Mouse (Mus musculus): ENCODE results near the gene Tulp2.

The Tulp2 gene

DNA sequence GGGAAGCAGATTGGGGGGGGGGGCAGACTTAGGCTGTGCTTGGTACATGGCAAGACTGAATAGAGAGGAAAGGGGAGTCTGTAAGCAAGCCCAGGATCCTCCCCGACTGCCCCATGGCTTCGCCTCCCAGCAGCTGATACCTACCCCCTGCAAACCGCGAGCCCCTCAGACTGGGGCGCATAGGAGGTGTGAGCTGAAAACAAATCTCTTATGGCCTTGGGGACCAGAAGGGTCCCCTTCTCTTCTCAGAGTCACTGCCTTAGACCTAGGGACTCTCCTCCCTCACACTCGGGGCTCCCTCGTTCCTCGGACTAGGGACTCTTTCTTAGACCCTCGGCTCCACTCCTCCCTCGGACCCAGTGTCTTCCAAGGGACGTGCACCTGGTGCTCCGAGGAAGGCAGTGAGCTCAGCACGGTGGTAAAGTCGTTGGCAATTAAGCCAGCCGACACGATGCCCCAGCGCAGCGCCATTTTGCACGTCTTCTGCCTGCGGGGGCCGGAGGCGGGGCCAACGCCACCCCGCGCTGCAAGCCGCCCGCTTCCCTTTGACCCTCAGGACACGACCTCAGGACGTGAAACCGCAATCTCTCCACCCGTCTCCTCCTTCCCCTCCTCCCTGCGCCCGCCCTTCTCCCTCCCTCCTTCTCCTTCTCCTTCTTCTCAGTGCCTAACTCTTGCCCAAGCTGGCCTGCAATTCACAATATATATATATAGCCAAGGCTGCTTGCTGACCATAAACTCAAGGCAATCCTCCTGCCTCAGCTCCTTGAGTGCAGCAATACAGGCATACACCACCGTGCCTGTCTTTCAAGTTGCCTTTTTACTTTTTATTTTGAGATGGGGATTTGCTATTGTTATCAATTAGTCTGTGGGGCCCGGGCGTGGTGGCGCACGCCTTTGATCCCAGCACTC is 6.9 kb downstream of the Tulp2 start, which contains the start of gene Dhdh:
Gene Dhdh, minus strand, starts transcription at position 513 of the 912 bp plus-strand sequence.
- peak; percentile 31 for DNase-seq (ENCODE audit: low spot score)

DNA sequence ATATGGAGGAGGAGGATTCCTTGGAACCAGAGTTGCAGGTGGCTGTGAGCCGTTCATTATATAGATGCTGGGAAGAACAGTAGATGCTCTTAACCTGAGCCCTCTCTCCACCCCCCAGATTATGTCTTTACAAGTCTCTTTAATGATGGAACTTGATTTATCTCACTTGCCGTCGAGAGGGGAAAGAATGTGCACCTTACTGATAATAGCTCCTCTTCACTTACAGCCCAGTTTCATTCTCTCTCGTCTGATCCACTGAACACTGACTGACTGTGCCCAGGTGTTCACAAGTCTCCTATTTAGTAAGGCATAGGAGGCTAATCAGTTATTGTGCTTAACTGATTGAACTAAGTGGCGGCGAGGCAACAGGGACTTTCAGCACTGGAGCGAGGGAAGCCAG is 7.9 kb downstream of the Tulp2 start:
- no peak for DNase-seq (ENCODE audit: low spot score)

DNA sequence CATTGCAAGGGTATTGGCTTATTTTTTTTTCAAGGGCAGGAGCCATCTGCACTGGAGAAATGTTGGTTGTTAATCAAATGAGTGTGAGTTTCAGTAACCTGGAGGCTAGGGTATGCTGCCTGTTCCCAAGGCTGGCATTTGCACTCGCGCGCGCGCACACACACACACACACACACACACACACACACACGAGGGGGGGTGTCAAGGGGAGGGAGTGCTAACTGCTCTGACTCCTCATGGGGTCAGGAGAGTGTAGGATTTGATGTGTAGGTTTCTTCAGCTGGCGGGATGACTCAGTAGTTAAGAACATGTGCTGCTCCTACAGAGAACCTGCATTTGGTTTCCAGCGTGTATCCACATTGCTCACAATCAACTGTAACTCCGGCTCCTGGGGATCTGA is 9.1 kb downstream of the Tulp2 start:
- no peak for DNase-seq (ENCODE audit: low spot score)

DNA sequence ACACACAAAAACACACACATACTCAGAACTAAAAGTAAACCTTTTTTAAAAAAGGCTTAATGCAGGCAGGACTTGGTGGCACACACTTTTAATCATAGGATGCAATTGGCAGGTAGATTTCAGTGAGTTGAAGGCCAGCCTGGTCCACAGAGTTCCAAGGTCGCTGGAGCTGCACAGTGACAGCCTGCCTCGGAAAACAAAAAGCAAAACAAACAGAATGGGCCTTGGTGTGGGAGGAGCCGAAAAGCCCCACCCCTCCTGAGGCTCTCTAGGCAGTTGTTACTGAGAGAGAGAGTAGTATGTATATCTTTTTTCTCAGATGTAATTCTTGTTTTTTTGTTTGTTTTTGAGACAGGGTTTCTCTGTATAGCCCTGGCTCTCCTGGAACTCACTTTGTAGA is 9.6 kb downstream of the Tulp2 start:
- DNase-seq (ENCODE audit: low spot score): no peak

DNA sequence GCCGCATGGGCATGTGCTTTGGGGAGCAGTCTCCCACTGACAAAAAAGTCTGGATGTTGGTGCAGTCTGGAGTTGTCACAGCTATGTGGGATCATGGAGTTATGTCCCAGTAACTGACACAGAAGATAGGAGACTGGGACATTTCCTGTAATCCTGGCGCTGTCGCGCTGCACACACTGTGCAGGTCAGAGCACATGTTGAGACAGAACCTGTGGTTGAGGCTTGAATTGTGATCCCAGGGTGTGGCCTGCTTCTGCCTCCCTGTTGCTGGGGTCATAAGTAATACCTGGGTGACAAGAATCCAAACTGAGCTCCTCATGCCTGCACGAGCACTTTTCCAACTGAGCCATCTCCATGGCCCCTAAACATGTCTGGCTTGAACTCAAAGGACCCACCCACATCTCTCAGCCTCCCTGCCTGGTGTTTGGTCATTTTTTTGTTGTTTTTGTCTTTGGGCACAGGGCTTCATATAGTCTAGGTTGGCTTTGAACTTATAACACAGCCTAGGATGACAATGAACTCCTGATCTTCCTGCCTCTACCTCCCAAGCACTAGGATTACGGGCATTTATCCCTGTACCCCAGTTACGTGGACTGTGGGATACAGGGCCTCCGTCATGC is 10.7 kb downstream of the Tulp2 start:
- DNase-seq (ENCODE audit: low spot score): no peak

DNA sequence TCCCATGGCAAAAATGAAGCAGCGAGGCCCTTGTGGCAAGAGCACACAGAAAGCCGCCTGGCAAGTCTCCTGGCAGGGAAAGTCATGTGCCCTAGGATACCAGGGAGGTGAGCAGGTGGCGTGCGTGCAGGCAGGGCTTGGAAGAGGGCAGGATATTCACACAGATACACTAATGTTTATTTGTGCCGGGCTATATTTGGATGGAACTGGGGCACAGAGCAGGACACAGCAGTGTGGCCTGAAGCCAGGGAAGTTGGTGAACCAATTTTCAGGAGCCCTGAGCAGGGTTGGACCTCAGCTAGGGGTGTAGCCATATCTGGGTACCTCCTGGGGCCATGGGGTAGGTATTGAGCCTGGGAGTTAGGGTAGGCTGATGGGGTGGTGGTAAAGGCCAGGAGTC is 11.3 kb downstream of the Tulp2 start:
- DNase-seq (ENCODE audit: low spot score): no peak

DNA sequence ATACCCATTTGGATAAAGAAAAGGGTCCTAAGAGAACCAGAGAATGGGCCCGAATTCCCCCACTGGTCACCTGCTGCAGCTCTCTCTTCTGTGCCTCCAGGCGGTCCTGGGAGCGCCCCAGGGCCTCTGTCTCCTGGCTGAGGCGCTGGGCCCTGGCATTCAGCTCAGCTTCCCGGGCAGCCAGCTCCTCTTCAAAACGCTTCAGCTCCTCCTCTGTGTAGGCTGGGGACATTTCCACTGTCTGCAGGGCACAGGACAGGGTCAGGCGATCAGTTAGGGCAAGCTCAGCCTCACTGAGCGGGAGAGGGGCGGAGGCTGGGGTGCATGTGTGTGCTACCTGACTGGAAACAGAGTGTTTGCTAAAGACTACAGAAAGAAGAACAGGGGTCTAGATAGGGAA is 12.9 kb downstream of the Tulp2 start:
- DNase-seq (ENCODE audit: low spot score): no peak

DNA sequence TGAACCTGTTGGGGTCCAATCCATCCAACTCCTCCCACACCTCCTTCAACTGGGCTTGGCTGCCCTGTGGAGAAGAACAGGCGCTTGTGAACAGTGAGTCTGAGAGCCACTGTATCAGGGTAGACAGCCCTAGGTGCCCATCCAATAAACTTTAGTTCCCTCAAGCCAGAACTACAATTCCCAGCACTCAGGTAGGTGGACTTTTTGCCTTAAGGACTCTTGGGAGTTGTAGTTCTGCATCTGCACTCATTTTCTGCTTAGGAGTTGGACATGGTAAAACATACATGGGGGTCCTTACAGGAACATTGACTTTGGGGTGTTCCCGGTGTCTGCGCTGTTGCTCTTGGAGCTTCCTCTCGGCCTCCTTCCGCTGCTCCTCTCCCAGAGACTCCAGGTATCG is 16.8 kb downstream of the Tulp2 start:
- no peak for DNase-seq (ENCODE audit: low spot score)

DNA sequence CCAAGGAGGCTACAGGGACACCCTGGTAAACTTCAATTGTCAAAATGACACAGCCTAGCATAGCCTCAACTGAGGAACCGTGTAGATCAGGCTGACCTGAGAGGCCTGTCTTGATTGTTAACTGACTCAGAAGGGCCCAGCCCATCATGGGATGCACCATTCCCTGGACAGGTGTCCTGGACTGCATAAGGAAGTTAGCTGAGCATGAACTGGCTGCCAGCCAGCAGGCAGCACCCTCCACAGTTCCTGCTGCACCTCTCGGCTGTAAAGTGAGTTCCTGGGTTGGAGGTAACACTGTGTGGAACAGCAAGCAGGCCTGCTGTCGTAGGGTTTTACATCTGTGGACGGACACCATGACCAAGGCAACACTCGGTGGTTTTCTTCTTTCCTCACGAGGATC is 25.9 kb downstream of the Tulp2 start:
- no peak for DNase-seq (ENCODE audit: low spot score)

DNA sequence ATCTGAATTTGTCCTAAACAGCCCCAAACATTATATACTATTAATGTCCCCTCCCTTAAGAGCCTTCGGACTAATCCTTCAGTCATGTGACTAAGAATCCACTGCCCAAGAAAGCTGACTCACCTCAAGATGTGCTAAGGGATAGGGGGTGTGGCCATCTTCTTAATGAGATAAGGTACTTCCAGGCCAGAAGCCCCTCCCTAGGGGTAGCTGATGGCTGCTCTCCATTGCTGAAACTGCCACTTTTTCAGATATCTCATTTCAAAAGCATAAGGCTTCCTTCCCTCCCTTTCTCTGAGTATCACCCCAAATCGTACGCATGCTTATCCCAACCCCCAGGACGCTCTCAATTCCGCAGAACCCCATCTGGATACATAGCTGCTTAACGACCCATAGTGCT is 26.9 kb downstream of the Tulp2 start:
- DNase-seq (ENCODE audit: low spot score): no peak

DNA sequence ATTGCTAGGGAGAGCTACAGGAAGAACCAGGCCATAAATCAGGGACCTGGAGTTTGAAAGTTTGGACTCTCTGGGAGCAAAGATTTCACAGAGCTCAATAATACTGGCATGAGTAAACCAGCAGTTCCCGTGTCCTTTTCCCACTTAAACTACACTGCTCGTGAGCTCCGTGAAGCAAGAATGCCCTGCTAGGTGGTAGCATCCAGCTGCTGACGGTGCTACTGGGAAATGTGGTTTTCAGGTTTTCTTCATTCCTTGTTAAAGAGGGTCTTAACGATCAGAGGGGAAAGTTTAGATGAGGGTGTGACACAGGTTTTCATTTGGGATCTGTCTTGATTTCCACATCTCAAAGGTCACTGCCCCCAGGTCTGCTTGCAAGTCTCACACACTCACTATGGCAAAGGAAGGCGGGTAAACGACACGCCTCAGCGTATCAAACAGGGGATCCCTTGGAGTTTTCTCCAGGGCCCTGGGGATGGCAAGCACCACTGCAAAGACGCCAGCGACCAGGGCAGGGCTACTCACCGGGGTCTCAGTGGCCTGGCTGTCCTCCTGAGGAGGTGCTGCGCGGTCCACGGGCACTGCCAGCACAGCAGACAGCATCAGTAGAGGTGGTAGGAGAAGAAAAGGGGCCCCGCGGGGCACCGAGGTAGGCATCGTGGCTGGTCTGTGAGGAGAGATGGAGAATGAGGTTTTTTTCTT is 27.7 kb downstream of the Tulp2 start:
- DNase-seq (ENCODE audit: low spot score): no peak

DNA sequence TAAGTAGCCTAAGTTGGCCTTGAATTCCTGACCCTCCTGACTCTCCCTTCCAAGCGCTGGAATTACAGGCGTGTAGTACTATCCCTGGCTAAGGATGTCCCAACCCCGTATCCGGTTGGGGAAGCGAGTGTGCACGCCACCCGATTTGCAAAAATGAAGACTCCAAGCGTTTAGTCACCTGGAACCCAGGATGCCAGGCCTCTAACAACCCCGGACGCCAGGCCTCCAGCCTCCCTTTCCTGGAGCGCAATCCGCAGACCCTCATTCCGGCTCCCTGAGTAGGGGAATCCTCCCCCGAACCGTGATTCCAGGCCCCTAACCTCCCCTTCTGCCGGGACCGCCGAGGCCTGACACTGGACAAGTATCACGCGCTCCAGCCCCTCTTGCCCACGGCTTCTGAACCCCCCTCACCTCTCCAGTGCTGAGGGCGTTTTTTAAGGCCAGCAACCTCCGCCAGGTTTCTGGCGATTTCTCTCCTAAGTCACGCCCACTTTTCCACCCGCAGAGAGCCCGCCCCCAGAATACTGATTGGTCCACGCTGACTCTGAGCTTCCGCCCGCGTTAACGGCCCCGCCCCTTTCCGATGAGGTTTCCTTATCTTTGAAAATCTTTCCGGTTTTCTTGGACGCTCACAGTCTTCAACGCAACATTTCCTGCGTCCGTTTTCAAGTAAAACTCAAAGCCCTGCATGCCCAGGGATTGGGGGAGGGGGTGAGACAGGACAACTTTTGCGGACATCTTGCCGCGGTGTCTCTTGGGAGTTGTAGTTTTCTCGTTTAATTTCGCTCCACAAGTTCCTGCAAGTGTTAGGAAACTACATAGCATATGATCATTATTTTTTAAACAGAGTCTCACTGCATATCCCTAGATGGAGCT is 28.5 kb downstream of the Tulp2 start, which contains the start of gene Nucb1:
Gene Nucb1, minus strand, starts transcription at position 495 of the 876 bp plus-strand sequence.
- DNase-seq (ENCODE audit: low spot score): peak; percentile 92

DNA sequence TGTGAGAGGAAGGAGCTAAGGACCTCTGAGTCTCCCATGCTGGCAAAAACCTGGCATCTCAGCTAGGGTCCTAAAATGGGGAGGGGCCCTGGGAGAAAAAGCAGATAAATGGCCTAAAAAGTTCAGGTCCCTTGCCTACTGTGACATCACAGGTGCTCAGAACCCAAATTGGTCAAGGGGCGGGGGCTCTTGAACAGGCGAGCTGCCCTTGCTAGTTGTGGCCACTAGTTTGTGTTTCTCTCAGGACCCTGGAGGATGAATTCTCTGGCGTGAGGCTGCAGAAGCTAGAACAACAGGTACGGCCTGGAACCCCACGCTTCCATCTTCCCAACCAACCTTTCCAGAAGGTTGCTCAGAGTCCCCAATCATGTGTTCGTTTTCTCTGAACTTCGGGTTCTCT is 32.7 kb downstream of the Tulp2 start:
- no peak for DNase-seq (ENCODE audit: low spot score)

DNA sequence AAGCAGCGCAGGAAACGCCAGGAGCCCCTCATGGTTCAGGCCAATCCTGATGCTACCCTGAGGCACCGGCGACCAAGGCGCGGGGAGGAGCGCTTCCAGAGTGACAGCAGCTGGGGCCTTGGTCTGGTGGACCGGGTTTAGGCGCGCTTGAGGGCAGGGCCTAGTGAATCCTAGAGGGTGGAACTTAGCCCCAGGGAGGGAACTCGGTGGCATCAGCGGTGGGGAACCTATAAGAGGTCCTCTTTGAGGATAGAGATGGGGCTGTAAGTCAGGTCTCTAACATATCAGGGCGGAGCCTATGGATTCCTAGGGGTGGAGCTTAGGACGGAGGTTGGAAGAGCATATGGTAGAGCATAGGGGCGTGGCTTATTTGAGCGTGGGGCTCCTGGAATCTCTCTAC is 33.8 kb downstream of the Tulp2 start:
- no peak for DNase-seq (ENCODE audit: low spot score)

DNA sequence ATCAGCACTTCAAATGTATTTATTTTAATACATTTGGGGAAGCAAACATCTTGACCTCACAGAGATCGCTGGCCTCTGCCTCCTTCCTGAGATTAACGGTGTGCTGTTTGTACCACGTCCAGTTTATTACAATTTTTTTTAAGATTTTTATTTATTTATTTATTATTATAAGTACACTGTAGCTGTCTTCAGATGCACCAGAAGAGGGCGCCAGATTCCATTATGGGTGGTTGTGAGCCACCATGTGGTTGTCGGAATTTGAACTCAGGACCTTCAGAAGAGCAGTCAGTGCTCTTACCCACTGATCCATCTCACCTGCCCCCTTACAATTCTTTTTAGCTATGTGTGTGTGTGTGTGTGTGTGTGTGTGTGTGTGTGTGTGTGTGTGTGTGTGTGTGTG is 35.2 kb downstream of the Tulp2 start:
- peak; percentile 8 for DNase-seq (ENCODE audit: low spot score)

DNA sequence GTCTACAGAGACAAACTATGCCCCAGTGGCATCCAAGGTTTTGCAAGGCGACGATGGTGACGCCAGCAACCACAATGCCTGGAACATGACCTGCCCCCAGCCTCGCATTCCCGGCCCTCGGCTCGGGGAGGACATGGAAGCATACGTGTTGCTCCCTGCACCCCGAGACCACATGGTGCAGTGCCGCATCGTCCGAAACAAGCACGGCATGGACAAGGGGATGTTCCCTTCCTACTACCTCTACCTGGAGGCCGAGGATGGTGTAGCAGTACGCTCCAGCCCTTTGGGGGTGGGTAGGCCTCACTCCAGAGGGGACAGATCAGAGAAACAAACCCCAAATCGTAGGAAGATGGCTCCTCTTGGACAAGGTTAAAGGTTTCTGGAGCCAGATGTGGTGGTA is 36.9 kb downstream of the Tulp2 start:
- no peak for DNase-seq (ENCODE audit: low spot score)

DNA sequence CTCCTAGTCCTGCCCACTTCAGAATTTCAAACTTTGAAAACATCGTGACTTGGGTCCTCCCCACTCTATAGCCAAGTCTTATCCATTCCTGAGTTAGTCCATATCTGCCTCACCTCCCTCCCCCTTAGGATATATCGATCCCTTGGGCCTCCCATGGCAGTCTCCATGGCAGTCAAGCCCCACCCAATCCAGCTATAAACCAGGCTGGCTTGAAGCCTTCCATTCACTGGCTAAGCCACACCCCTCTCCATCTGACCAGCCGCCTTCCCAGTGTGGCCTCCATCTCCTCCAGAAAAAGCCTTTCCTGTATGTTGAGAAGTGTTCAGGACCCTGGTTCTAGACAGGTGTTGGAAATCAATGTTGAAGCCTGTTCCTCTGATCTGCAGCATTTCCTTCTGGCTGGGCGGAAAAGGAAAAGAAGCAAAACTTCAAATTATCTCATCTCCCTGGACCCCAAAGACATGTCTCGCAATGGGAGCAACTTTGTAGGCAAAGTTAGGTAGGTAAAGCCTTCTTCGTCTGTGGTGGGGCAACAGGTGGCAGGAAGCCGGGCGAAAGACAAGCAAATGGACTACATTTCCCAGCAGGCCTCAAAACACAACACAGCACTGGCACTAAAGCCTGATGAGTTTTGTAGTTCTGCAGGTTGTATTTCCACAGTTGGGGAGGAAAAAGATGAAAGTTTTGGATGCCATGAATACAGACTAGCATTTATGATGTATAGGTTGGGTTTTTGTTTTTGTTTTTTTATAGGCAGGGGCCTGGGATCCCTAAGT is 37.9 kb downstream of the Tulp2 start:
- peak; percentile 65 for DNase-seq (ENCODE audit: low spot score)

DNA sequence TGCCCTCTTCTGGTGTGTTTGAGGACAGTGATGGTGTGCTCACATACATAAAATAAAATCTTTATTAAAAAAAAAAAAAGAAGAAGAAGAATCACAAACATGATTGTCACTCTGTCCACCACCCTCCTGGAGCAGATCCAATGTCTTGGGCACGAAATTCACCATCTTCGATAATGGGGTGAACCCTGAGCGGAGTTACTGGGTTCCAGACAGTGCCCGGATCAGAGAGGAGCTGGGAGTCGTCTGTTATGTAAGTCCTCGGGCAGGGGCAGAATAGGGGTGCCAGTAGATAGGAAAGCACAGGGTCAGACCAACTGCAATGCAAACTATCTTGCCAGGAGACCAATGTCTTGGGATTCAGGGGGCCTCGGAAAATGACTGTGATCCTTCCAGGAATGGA is 38.9 kb downstream of the Tulp2 start:
- no peak for DNase-seq (ENCODE audit: low spot score)

DNA sequence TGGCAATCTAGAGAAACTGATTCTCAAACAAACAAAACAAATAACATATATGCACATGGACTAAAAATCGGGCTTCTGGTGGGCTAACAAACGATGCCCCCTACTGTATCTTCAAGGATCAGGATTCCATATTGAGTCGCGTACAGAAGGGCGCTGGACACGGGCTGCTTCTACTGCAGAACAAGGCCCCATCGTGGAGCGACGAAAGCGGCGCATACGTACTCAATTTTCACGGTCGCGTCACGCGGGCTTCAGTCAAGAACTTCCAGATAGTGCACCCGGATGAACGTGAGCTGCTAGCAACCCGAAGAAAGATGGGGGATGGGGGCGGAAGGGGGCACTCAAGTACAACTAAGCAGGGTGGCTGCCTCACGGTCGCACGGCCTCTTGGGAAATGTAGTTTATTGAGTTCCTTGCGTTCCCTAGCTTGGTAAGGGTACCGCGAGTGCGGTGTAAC is 40.1 kb downstream of the Tulp2 start:
- peak; percentile 96 for DNase-seq (ENCODE audit: low spot score)

DNA sequence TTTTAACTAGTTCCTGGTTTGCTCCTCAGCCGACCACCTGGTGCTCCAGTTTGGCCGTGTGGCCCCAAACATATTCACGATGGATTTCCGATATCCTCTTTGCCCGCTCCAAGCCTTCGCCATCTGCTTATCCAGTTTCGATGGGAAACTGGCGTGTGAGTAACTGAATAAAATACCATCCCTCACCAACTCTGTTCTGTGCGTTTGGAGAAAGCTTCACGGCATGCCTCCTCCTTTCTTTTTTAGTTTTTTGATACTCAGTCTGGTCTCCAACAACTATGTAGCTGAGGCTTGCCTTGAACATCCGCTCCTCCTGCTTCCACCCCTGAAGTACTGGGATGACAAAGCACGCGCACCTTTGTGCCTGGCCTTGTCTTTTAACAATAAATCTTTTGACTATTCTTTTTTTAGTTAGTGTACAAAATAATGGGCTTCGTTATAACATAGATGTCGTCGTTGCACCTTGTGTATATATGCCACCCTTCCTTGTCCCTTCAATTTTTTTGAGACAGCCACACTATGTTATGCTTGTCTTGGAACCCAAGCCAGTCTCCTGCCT is 40.6 kb downstream of the Tulp2 start:
- DNase-seq (ENCODE audit: low spot score): no peak
